Mouse (Mus musculus): Measurements from ENCODE around the gene H2-Eb1. TPM values are rescaled to one million over a fixed set of nuclear protein-coding genes. Genes with fewer than 3 reads are reported as not detected.

H2-Eb1 gene
- polyA plus RNA-seq, 1 experiment from 2014 or later = 2.9 TPM

Other genes starting within 250 kb of the H2-Eb1 start
- not detected in 2 replicates for gene H2-Oa, start 213.5 kb upstream of the H2-Eb1 start, polyA plus RNA-seq (2015; fragmentation: Nextera tagmentation; extraction: Ambion mirVana)
- gene H2-DMa, start 186.3 kb upstream of the H2-Eb1 start, polyA plus RNA-seq (2015; fragmentation: Nextera tagmentation; extraction: Ambion mirVana) = 17.2 and 18.8 TPM in 2 replicates
- gene Brd2, start 183.2 kb upstream of the H2-Eb1 start, polyA plus RNA-seq (2015; fragmentation: Nextera tagmentation; extraction: Ambion mirVana) = 137 and 140 TPM in 2 replicates
- gene H2-DMb2, start 162.6 kb upstream of the H2-Eb1 start, polyA plus RNA-seq (2015; fragmentation: Nextera tagmentation; extraction: Ambion mirVana) = 0.27 and 0.65 TPM in 2 replicates
- 0.79 and 1.2 TPM in 2 replicates for gene H2-DMb1, start 152.8 kb upstream of the H2-Eb1 start, polyA plus RNA-seq (2015; fragmentation: Nextera tagmentation; extraction: Ambion mirVana)
- gene Tap1, start 118.3 kb upstream of the H2-Eb1 start, polyA plus RNA-seq (2015; fragmentation: Nextera tagmentation; extraction: Ambion mirVana) = 2.3 and 3.1 TPM in 2 replicates
- gene Psmb9, start 118.1 kb upstream of the H2-Eb1 start, polyA plus RNA-seq (2015; fragmentation: Nextera tagmentation; extraction: Ambion mirVana) = 1.5 and 2.0 TPM in 2 replicates
- gene Psmb8, start 108.1 kb upstream of the H2-Eb1 start, polyA plus RNA-seq (2015; fragmentation: Nextera tagmentation; extraction: Ambion mirVana) = 4.1 and 4.2 TPM in 2 replicates
- gene Tap2, start 102.3 kb upstream of the H2-Eb1 start, polyA plus RNA-seq (2015; fragmentation: Nextera tagmentation; extraction: Ambion mirVana) = 1.7 and 2.2 TPM in 2 replicates
- 0.06 and 0.18 TPM in 2 replicates for gene H2-Ob, start 67.0 kb upstream of the H2-Eb1 start, polyA plus RNA-seq (2015; fragmentation: Nextera tagmentation; extraction: Ambion mirVana)
- gene H2-Ab1, start 48.2 kb upstream of the H2-Eb1 start, polyA plus RNA-seq (2015; fragmentation: Nextera tagmentation; extraction: Ambion mirVana) = 1.4 and 2.3 TPM in 2 replicates
- gene H2-Aa, start 18.0 kb upstream of the H2-Eb1 start, polyA plus RNA-seq (2015; fragmentation: Nextera tagmentation; extraction: Ambion mirVana) = 0.30 and 0.61 TPM in 2 replicates
- 0.08 and 0.19 TPM in 2 replicates for gene H2-Eb2, start 19.8 kb downstream of the H2-Eb1 start, polyA plus RNA-seq (2015; fragmentation: Nextera tagmentation; extraction: Ambion mirVana)
- not detected in 2 replicates for gene Btnl2, start 49.0 kb downstream of the H2-Eb1 start, polyA plus RNA-seq (2015; fragmentation: Nextera tagmentation; extraction: Ambion mirVana)
- not detected in 2 replicates for gene Btnl1, start 71.3 kb downstream of the H2-Eb1 start, polyA plus RNA-seq (2015; fragmentation: Nextera tagmentation; extraction: Ambion mirVana)
- gene BC051142, start 93.0 kb downstream of the H2-Eb1 start, polyA plus RNA-seq (2015; fragmentation: Nextera tagmentation; extraction: Ambion mirVana) = 5.8 and 7.1 TPM in 2 replicates
- not detected in 2 replicates for gene Btnl4, start 171.5 kb downstream of the H2-Eb1 start, polyA plus RNA-seq (2015; fragmentation: Nextera tagmentation; extraction: Ambion mirVana)
- not detected in 2 replicates for gene Btnl6, start 211.5 kb downstream of the H2-Eb1 start, polyA plus RNA-seq (2015; fragmentation: Nextera tagmentation; extraction: Ambion mirVana)